Mouse (Mus musculus) liver, embryonic 12.5 days (tissue): ENCODE measurements around the gene Tbc1d15. TPM values are rescaled to one million over a fixed set of nuclear protein-coding genes. Genes with fewer than 3 reads are reported as not detected.

Source experiments
- ATAC-seq: fragments of 200-750 bp; cut with Nextera tagmentation; 2 replicates; pipeline ENCODE4 v1.8.0; 2017; ENCODE audit warnings: moderate number of reproducible peaks, mild to moderate bottlenecking, moderate library complexity
- H3K27ac ChIP-seq: fragments of 300-500 bp; sonication (generic); 2 replicates; pipeline ENCODE4 v1.5.1; 2016; ENCODE audit warnings: mild to moderate bottlenecking
- H3K27me3 ChIP-seq: fragments of 300-500 bp; sonication (generic); replicated peaks from 2 replicates; pipeline ENCODE4 v1.6.1; 2016; ENCODE audit warnings: mild to moderate bottlenecking, moderate library complexity
- H3K36me3 ChIP-seq: fragments of 300-500 bp; sonication (generic); 2 replicates; pipeline ENCODE4 v1.6.1; 2016; ENCODE audit warnings: mild to moderate bottlenecking, moderate library complexity
- H3K4me1 ChIP-seq: fragments of 300-500 bp; sonication (generic); 2 replicates; pipeline ENCODE4 v1.6.1; 2016
- H3K4me2 ChIP-seq: fragments of 300-500 bp; sonication (generic); 2 replicates; pipeline ENCODE4 v1.6.1; 2016; ENCODE audit warnings: mild to moderate bottlenecking, moderate library complexity
- H3K4me3 ChIP-seq: fragments of 300-500 bp; sonication (generic); 2 replicates; pipeline ENCODE4 v1.5.1; 2016; ENCODE audit warnings: mild to moderate bottlenecking, moderate library complexity
- H3K9ac ChIP-seq: fragments of 300-500 bp; sonication (generic); 2 replicates; pipeline ENCODE4 v1.6.1; 2016; ENCODE audit warnings: mild to moderate bottlenecking, moderate library complexity
- H3K9me3 ChIP-seq: fragments of 300-500 bp; sonication (generic); replicated peaks from 2 replicates; pipeline ENCODE4 v1.6.1; 2016; ENCODE audit warnings: mild to moderate bottlenecking, moderate library complexity
- WGBS: fragments of 180-500 bp; shearing (Covaris S2); methylation state at CpG from one replicate; pipeline ENCODE4 v1.1.7; 2016; ENCODE audit not compliant: insufficient replicate concordance; 5-methylcytosine and 5-hydroxymethylcytosine counted together
- polyA plus RNA-seq: library from polyadenylated mRNA; unstranded; fragments of >200 nt; fragmentation: Nextera tagmentation; extraction: Ambion mirVana; gene quantifications from 2 replicates; pipeline ENCODE4 v1.2.1, GENCODE M21; 2016

Tbc1d15 gene
- 45.0 and 46.8 TPM in 2 replicates for polyA plus RNA-seq

DNA sequence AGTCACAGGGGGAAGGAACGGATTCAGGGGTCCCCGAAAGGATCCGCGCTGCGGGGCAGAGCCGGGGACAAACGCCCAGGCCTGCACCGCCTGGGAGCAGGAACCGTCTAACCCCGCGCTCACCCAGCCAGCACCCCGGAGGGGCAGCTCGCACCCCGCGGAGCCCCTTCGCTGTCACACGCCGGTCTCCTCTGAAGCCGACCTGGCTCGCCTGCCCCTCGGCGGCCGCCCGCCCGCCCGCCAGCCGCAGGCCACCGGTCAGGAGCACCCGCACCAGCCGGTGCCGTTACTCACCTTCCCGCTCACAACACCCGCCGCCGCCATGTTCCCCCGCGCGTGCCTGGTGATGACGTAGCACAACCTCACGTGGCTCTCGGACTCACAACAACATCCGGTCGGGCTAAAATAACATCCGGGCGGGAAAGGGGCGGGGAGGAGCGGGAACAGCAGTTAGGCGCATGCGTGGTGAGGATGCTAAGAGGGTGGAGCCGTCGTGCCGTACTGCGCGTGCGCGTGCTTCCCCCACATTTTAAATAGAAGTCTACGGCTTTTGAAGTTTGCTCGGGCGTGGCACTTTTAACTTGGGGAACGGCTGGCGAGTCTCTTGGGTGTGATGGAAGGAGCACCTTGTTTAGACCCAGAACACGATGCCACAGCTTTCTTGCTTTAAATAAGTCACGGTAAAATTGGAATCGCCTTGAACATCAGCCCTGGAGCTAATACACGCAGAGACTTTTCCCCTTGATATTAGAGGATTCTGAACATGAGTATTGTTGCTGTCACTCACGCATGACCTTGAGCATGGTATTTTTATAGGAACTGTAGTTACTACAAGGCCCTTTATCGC, at the start of gene Tbc1d15:
Gene Tbc1d15 (minus strand): TSS at position 380 of the 847 bp plus-strand sequence.
- Histone ChIP-seq H3K4me1 (peaks cover 49% of the 10 kb centered on the region), H3K9ac (peak within 1 kb of the TSS; percentile 92), H3K36me3 (no peaks in the 10 kb centered on the region), H3K9me3 (no peaks in the 10 kb centered on the region), H3K4me2 (peak within 1 kb of the TSS; percentile 93), H3K4me3 (peak within 1 kb of the TSS; percentile 91), H3K27ac (peak within 1 kb of the TSS; percentile 89), H3K27me3 (no peaks in the 10 kb centered on the region)
- ATAC-seq: peak; percentile 91
- under 1% methylated on average over 62 of the region's 67 CpGs for WGBS

DNA sequence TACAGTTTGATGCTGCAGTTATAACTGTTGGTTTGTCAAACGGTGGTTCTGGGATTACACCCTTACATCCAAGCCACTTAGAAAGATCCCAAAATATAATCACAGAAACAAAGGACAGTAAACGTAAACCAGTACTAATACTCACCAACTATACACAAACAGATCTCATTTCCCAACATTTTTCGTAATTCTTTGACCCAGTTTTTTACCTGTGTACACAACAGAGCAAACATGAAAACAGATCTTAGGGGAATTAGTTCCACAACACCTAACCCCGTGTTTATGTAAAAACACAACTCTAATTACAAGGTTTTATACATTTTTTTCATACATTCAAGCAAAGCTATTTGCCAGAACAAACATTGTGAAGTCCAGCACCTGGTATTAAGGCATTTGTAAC, 47.4 kb upstream of the Tbc1d15 start:
- Histone ChIP-seq H3K27ac (no peak overlapping the region), H3K9ac (no peak overlapping the region), H3K9me3 (no peaks in the 10 kb centered on the region), H3K4me3 (no peak overlapping the region), H3K4me2 (no peak overlapping the region), H3K4me1 (no peaks in the 10 kb centered on the region), H3K36me3 (peaks cover 74% of the 10 kb centered on the region), H3K27me3 (no peaks in the 10 kb centered on the region)
- no peak for ATAC-seq
- 80% methylated on average over 4 of the region's 4 CpGs for WGBS

DNA sequence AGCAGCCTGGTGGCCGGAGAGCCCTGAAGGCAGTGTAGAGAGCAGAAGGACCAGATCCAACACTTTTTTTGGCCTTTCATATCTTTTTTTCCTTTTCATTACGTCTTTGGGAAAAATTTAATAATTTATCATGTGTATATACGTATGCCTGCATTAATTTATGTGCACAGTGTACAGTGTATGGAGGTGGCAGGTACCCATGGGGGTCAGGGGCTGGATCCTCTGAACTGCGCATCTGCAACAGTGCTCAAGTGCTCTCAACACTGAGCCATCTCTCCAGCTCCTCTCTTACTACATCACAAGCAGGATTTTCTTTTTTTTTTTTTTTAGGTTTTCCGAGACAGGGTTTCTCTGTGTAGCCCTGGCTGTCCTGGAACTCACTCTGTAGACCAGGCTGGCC, 46.3 kb upstream of the Tbc1d15 start:
- WGBS: 88% methylated on average over 5 of the region's 5 CpGs
- ATAC-seq: no peak
- no peak overlapping the region for H3K9ac ChIP-seq
- no peaks in the 10 kb centered on the region for H3K27me3 ChIP-seq
- no peak overlapping the region for H3K4me2 ChIP-seq
- peaks cover 79% of the 10 kb centered on the region for H3K36me3 ChIP-seq
- no peaks in the 10 kb centered on the region for H3K4me1 ChIP-seq
- no peak overlapping the region for H3K4me3 ChIP-seq
- no peaks in the 10 kb centered on the region for H3K9me3 ChIP-seq
- no peak overlapping the region for H3K27ac ChIP-seq

DNA sequence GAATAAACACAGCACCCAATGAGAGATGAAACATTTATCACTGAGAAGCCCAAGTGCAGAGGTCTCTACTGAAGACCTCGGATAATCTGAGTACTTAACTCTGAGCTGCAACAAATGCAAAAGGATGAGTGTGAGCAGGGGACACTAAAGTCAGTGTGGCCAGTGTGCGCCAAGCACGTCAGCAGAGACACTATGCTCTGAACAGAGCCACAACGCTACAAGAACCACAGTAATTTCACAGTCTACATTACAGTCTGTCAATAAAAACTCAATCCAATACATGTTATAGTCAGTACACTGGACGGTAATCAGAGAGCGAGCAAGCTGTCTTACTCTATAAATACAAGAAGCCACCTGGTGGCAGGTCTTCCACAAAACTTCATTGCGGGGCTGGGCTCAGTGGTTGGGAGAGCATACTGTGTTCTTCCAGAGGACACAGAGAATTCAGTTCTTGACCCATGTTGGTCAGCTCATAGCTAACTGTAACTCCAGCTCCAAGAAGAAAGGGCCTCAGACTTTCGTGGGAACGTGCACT, 45.2 kb upstream of the Tbc1d15 start:
- H3K36me3 ChIP-seq: peaks cover 81% of the 10 kb centered on the region

DNA sequence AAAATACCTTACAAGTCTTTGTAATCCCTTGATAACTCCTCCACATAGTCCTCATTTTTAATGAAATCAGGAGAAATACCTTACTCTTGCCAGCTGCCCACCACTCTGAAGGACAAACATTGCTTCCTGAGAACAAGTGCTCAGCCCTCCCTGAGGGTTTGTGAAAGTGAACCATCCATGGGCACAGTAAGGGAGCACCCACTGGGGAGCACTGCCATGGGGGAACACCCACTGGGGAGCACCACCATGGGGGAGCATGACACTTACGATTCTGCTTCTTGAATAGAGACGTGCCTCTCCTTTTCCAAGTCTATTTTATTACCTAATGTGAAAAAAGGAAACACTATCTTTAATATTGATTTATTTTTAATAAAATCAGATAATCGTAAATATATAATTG, 43.9 kb upstream of the Tbc1d15 start:
- no peak for ATAC-seq
- Histone ChIP-seq H3K9ac (no peak overlapping the region), H3K4me1 (no peaks in the 10 kb centered on the region), H3K4me2 (no peak overlapping the region), H3K4me3 (no peak overlapping the region), H3K36me3 (peaks cover 79% of the 10 kb centered on the region), H3K27ac (no peak overlapping the region), H3K9me3 (no peaks in the 10 kb centered on the region), H3K27me3 (no peaks in the 10 kb centered on the region)
- 80% methylated on average over 3 of the region's 3 CpGs for WGBS

More for the DNA sequence above, 45.2 kb upstream of the Tbc1d15 start:
- 72% methylated on average over 9 of the region's 9 CpGs for WGBS
- Histone ChIP-seq H3K9ac (no peak overlapping the region), H3K27me3 (no peaks in the 10 kb centered on the region), H3K4me2 (no peak overlapping the region), H3K4me3 (no peak overlapping the region), H3K27ac (no peak overlapping the region), H3K9me3 (no peaks in the 10 kb centered on the region), H3K4me1 (no peaks in the 10 kb centered on the region)
- peak; percentile 33; the same call in 1 of the 2 replicates for ATAC-seq

DNA sequence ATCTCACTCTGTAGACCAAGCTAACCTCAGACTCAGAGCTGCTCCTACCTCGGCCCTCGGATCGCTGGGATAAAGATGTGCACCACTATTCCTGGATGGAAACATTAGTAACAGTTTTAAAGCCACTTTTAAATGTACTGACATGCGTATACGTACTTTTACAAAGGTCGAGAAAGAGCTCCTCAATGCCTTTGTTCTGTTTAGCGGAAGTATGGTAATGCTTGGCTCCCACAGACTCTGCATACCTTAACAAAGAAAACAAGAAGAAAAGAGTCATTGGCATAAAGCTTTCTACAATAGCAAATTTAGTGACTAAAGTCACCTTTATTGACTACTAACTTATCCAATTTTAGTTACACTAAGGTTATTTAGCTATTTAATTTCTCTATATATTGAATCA, 43.4 kb upstream of the Tbc1d15 start:
- H3K4me3 ChIP-seq: no peak overlapping the region
- H3K36me3 ChIP-seq: peaks cover 79% of the 10 kb centered on the region
- 90% methylated on average over 7 of the region's 7 CpGs for WGBS
- H3K4me1 ChIP-seq: no peaks in the 10 kb centered on the region
- no peaks in the 10 kb centered on the region for H3K27me3 ChIP-seq
- no peak overlapping the region for H3K27ac ChIP-seq
- no peak for ATAC-seq
- no peak overlapping the region for H3K4me2 ChIP-seq
- no peak overlapping the region for H3K9ac ChIP-seq
- H3K9me3 ChIP-seq: no peaks in the 10 kb centered on the region

DNA sequence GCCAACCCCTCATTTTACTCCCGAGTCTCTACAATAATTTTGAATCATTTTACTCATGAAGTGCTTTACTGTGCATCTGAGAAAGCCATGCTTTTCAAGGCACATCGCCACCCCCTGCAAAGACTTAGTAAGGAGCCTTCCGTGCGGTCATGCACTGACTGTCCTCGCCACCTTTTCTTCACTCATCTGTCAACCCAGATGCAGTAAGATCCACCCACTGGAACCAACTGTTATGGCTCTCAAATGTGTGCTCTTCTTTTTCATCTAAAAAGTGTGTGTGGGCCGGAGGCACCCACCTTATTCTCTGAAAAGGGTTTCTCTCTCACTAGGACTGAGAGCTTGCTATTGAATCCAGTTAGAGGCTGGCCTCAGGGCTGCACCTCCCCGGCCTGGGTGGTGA, 42.7 kb upstream of the Tbc1d15 start:
- 86% methylated on average over 7 of the region's 7 CpGs for WGBS
- no peak for ATAC-seq
- no peak overlapping the region for H3K4me3 ChIP-seq
- H3K4me1 ChIP-seq: no peaks in the 10 kb centered on the region
- H3K9me3 ChIP-seq: no peaks in the 10 kb centered on the region
- H3K9ac ChIP-seq: no peak overlapping the region
- H3K36me3 ChIP-seq: peaks cover 77% of the 10 kb centered on the region
- H3K4me2 ChIP-seq: no peak overlapping the region
- H3K27ac ChIP-seq: no peak overlapping the region
- H3K27me3 ChIP-seq: no peaks in the 10 kb centered on the region

DNA sequence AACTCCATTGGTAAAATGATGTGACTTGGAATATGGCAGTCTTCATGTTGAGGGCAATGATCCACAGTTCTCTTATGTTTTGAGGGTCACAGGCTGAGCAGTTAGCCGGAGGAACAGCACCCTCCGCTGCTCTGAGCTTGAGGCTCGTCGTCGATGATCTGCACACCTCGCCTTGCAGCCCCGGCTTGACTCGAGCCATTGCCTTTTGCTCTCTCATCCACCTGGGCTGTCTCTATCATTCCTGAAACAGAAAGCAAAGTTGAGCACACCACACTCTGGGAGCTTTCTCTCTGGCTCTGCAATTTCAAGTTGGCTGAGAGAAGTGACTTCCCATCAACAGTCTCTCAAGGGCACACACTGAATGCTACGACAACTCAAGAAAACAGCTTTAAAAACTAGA, 39.4 kb upstream of the Tbc1d15 start:
- Histone ChIP-seq H3K9ac (no peak overlapping the region), H3K9me3 (no peaks in the 10 kb centered on the region), H3K4me3 (no peak overlapping the region), H3K27me3 (no peaks in the 10 kb centered on the region), H3K27ac (no peak overlapping the region), H3K4me1 (no peaks in the 10 kb centered on the region), H3K36me3 (peaks cover 80% of the 10 kb centered on the region), H3K4me2 (no peak overlapping the region)
- 89% methylated on average over 9 of the region's 9 CpGs for WGBS
- ATAC-seq: no peak

DNA sequence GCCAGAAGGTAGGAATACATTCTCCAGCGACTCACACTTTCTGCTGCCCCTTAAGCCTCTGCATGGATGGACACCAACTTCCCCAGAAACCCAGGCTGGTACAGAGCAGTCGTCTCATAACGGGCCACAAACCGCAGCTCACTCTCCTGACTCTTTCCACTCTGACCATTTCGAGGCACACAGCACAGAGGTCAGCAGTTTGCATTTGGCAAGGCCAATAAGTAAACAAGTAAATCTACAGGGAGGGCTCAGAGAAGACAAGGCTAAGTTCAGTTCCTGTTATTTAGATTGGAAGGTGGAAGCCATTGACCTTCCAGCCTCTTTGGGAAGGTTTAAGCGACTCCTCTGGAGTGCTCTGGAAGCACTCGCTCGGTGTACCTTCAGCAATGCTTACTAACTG, 37.6 kb upstream of the Tbc1d15 start:
- ATAC-seq: peak; percentile 60
- Histone ChIP-seq H3K27me3 (no peaks in the 10 kb centered on the region), H3K4me1 (no peaks in the 10 kb centered on the region), H3K9ac (no peak overlapping the region), H3K27ac (no peak overlapping the region), H3K36me3 (peaks cover 67% of the 10 kb centered on the region), H3K9me3 (no peaks in the 10 kb centered on the region), H3K4me2 (no peak overlapping the region), H3K4me3 (no peak overlapping the region)
- WGBS: 78% methylated on average over 8 of the region's 8 CpGs

DNA sequence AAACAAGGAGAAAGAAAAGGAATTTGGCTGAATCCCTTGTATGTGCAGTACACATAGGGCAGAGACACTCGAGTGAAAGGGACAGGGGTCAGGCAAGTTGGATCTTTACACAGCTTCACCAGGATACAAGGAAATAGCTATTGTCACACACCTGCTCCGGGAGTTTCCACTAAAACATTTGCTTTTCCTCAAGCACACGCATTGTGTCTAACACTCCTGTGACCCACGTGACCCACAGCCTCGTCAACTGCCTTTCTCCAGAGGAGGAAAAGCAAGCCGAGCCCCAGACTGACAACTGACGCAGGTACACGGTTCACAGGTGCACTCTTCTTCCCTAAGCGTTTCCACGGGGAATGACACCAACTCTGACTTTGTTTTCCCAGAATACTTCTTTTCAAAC, 32.9 kb upstream of the Tbc1d15 start:
- no peak overlapping the region for H3K4me3 ChIP-seq
- no peak overlapping the region for H3K9ac ChIP-seq
- no peak overlapping the region for H3K4me2 ChIP-seq
- no peak for ATAC-seq
- WGBS: 70% methylated on average over 10 of the region's 10 CpGs
- H3K36me3 ChIP-seq: peaks cover 24% of the 10 kb centered on the region
- no peaks in the 10 kb centered on the region for H3K27me3 ChIP-seq
- no peak overlapping the region for H3K27ac ChIP-seq
- no peaks in the 10 kb centered on the region for H3K4me1 ChIP-seq
- H3K9me3 ChIP-seq: no peaks in the 10 kb centered on the region

DNA sequence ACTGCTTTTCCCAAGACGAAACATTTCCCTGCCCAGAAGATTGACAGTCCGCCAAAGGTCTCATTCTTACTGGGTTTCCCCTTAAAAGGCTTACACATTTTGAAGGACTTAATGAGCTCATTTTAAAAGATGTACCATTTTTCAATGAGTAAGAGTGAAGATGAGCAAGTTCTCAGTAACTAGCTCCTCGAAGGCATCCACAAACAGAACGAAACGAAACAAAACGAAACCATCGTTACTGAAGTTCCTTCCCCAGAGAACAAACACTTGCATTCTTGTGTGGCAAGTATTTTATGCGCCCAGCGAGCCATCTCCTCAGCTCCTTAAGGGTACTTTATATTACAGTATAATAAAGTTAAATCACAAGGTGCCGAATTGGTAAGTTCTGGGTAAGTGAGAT, 30.1 kb upstream of the Tbc1d15 start:
- Histone ChIP-seq H3K4me1 (no peaks in the 10 kb centered on the region), H3K4me2 (no peak overlapping the region), H3K9me3 (no peaks in the 10 kb centered on the region), H3K9ac (no peak overlapping the region), H3K27me3 (no peaks in the 10 kb centered on the region), H3K4me3 (no peak overlapping the region), H3K36me3 (peaks cover 3% of the 10 kb centered on the region), H3K27ac (no peak overlapping the region)
- WGBS: 85% methylated on average over 10 of the region's 10 CpGs
- ATAC-seq: no peak

DNA sequence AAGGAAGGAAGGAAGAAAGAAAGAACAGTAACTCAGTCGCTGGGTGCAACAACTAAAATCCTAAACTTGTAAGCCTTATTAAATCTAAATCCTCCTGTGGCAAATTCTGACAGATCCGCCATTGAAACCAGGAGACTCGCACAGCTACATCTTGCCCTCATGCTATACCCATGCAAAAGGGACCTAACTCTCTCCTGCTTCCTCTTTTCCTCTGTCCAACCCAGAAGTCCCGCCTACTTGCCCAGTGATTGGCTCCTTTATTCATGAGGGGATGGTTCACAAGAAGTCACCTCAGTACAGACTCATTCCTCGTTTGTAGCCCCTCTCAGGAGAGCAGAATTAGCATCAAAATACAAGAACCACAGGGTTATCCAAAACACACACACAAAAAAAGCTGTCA, 20.4 kb upstream of the Tbc1d15 start:
- Histone ChIP-seq H3K4me2 (no peak overlapping the region), H3K9me3 (no peaks in the 10 kb centered on the region), H3K36me3 (no peaks in the 10 kb centered on the region), H3K9ac (no peak overlapping the region), H3K4me3 (no peak overlapping the region), H3K4me1 (no peaks in the 10 kb centered on the region), H3K27ac (no peak overlapping the region), H3K27me3 (no peaks in the 10 kb centered on the region)
- WGBS: 39% methylated on average over 5 of the region's 5 CpGs
- no peak for ATAC-seq
